Mouse (Mus musculus) thymus, postnatal 0 days (tissue): ENCODE measurements around the gene Atp8a2. TPM values are rescaled to one million over a fixed set of nuclear protein-coding genes. Genes with fewer than 3 reads are reported as not detected.
"Not testable (repeated sequence)": the region's sequence is repeated elsewhere in the genome, so short reads cannot be mapped to it uniquely, and the experiment has no call there.

ENCODE experiments used
- DNase-seq: peaks from one replicate; pipeline ENCODE4 v3.0.0-alpha.2; 2015; ENCODE audit warnings: low spot score
- polyA plus RNA-seq: library from polyadenylated mRNA; unstranded; fragments of >200 nt; fragmentation: Nextera tagmentation; extraction: Ambion mirVana; gene quantifications from 2 replicates; pipeline ENCODE4 v1.2.1, GENCODE M21; 2015

The Atp8a2 gene
- polyA plus RNA-seq, 1 experiment from 2014 or later = 1.4 TPM

- DNase-seq = not testable (repeated sequence)
Observed at GRCm38 (mm10) chr14:59929190-59929589, 267.8 kb downstream of the Atp8a2 start.

- no peak for DNase-seq
Observed at GRCm38 (mm10) chr14:59928781-59929180, 268.2 kb downstream of the Atp8a2 start.

DNA sequence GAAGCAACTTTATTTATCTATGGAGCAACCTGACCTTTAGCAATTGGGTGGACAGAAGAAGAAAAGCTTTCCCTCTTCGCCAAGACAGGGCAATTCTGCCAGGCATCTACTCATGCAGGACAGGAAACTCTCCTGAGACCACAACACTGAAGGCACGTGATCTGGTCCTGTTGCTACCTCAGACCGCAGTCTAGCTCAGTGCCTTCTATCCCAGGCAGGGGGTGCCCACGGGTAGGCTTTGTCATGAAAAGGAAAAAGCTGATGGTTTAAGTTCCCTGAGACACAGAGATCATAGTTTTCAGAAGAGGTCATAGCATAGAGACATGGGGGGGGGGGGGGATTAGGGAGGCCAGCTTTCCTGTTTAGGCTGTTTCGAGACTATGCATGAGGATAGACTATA is 269.2 kb downstream of the Atp8a2 start:
- DNase-seq = no peak

- DNase-seq = no peak
Observed at GRCm38 (mm10) chr14:59919865-59920264, 277.1 kb downstream of the Atp8a2 start.

DNA sequence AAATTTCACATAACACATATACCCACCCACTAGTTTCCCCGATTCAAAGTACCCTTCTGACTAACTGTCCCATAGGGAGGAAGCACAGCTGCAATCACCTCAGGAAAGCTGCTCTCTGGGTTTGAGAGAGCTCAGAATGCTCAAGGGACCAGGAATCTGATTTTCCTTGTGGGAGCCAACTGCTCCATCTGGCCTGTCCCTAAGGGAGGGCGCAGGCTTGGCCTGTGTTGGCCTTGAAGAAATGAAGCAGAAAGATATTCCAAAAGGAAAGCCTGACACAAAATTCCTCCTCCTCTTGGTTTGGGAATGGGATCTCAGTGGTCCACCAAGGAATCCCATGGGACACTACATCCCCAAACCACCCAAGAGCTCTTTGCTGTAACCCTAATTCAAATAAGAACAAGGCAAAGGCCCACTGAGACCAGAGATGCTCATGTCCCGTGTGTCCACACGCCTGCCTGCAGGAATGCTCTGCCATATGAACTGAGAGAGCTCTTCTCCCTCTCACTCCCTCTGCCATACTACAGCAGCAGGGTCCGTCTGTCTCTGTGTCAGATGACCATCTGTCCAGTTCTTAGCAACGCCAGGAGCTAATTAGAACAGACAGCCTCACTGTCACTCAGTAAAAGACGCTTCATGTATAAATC is 293.4 kb downstream of the Atp8a2 start:
- no peak for DNase-seq

GRCm38 (mm10) chr14:59893971-59894370 is 303.0 kb downstream of the Atp8a2 start:
- no peak for DNase-seq

DNA sequence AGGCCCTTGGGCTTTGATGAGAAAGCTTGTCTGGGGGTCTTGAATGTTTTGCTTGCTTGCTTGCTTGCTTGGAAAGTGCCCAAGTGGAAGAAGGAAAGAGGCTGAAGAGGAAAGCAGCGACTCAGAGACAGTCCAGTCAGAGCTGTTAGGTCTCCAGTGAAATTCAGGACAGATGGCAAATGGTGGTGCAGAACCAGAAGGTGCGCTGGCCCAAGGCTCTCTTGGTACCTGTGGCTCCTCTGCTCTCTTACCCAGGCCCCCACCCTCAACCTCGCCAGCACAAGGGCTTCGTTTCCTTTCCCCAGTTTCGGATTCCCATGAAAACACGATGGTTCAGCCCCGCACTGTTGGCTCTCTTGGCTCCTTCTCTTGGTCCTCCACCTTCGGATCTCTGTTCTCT is 304.9 kb downstream of the Atp8a2 start:
- no peak for DNase-seq

GRCm38 (mm10) chr14:59891491-59891890 is 305.5 kb downstream of the Atp8a2 start:
- no peak for DNase-seq

DNA sequence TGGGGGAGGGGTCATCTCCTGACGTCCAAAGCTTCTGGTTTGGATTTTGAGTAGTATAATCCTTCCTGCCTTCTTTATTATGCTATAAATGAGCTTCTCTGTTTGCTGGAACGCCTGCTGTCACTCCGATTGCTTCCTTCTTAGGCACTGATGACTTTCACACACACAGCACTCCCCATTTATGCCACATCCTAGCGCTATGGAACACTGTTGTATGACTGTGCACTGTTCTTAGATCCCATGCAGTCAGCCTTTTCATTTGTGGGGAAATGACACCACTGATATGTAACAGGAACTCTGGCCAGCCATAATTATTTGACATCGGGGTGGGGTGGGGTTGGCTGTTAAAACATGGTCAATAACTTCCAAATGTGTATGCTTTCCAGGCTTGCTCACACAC is 306.2 kb downstream of the Atp8a2 start:
- DNase-seq = no peak

DNA sequence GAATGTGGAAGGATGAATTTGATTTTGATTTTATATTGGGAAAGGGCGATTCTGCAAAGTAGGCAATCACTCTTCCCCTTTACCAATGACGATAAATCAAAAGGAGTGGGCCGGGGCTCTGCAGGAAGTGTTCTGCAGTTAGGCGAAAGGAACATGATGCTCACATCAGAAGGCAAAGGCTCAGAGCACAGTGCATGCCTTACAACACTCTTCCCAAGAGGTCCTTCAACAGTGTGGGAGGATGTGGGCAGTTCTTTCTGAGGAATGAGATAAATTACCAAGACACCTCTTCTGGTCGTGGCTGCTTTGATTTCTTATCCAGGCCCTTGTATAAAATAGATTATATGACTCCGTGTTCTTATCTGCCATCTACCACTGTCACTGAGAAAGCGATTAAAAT is 306.9 kb downstream of the Atp8a2 start:
- DNase-seq = no peak

GRCm38 (mm10) chr14:59888446-59888845 is 308.5 kb downstream of the Atp8a2 start:
- no peak for DNase-seq

DNA sequence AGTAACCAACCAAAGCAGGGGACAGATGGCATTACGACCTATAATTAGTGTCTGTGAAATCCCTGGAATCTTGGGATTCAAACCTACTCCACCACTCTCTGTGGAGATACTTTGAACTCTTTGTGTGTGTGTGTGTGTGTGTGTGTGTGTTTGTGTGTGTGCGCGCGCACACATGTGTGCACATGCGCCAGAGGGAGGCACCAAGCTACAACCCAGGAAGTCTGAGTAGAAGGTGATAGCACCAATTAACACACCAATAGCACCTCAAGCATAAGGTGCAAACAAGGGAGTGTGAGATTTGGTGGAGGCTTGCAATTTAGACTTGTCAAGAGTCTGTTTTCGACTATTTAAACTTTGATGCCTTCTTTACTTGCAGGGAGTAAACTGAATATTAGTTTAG is 308.9 kb downstream of the Atp8a2 start:
- DNase-seq = no peak

DNA sequence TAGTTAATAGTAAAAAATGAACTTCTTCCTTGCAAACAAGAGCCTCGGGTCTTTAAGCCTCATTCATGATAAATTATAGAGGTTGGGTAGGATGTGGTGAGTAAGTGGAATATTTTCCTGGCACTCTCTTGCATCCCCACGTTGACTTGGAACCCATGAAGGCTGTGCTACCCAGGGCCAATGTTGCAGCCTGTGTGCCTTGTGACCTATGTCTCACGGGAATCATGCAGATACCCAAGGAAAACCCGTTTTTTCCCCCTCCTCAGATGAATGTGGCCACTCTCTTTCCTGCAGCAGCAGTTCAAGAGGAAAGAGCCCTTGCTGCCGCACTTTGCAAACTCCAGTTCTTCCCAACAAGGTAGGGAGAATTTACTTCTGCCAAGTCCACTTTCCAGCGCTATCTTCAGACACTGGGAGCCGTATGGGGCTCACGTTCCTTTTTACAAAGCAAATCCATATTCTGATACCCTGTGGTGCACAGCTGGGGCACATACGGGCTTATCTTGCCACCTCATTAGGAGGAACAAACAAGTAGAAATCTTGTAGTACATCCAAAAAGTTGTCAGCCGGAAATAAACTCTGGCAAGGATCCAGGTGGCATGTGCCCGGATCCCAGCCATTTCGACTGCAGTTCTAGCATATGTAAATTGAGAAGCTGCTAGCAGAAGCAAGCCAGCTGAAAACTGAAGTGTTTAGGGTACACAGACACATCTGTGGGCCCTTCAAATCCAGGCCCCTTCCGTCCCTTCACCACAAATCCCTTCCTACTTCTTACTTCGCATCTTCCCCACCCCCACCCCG is 309.7 kb downstream of the Atp8a2 start:
- peak; percentile 5 for DNase-seq

- DNase-seq = no peak
Observed at GRCm38 (mm10) chr14:59883517-59884069, 313.4 kb downstream of the Atp8a2 start.

DNA sequence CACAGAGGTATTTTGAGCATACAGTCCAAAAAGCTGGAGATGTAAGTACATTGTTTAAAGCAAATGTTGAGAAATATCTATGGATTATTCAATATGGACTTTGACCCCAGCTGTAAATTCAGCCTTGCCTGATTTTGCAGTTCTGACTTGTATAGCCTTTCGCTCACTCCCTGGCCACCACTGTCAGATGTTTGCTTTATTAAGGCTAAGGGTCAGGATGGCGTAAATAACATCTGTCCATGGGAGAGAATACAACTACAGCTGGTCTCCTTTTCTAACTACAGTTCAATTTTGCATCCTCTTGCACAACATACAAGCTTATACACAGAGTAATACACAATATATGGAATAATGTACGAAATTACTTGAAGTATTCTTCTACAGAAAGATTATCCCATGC is 316.1 kb downstream of the Atp8a2 start:
- no peak for DNase-seq

- no peak for DNase-seq
Observed at GRCm38 (mm10) chr14:59878248-59878647, 318.7 kb downstream of the Atp8a2 start.

DNA sequence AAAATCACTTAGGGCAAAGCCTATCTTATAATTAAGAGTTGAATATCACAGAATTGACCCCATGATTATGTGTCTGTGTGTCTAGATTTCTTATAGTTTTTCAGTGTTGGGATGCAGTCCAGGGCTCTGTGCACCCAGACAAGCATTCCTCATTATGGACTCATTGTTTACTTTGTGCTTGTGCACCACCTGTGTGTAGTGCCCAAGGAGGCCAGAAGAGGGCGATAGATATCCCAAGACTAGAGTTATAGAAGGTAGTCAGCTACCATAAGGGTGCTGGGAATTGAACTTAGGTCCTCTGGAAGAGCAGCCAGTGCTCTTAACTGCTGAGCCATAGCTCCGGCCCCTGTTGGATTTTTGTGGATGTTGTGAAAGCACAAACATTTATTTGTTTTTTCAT is 320.5 kb downstream of the Atp8a2 start:
- no peak for DNase-seq

- no peak for DNase-seq
Observed at GRCm38 (mm10) chr14:59868369-59868768, 328.6 kb downstream of the Atp8a2 start.

DNA sequence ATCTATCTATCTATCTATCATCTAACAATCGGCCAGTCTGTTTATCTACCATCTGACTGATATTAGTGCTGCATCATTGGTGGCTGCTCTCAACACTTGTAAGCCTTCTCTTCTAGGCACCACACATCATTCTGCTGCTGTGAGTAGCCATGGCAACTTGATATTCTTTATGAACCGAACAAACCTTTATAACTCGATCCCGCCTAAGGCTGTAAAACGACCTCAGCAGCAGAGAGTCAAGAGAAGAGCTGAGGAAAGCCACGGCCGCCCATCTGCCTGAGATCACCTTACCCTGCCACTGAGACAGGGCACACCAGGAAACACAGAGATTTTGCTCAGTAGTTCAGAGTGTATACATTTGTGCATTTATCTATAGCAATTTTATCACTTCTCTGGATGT is 329.2 kb downstream of the Atp8a2 start:
- DNase-seq = no peak

GRCm38 (mm10) chr14:59866001-59866400 is 331.0 kb downstream of the Atp8a2 start:
- no peak for DNase-seq

DNA sequence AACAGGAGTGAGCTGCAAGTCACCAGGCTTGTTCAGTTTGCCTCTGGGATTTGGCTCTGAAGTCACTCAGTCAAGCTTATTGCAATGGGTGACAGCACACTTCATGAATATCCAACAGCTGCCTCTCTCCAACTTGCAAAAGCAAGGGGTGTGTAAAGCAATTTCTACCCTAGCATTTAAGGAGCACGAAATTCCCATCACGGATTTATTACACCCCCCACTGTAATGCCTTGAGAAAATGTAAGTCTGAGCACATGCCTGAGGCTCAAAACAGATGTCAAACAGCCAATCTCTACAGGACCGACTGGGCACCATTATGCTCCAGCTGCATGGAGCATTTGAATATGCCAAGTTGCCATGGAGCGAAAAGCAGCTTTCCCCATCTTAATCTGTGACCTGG is 334.6 kb downstream of the Atp8a2 start:
- DNase-seq = no peak

GRCm38 (mm10) chr14:59859830-59860229 is 337.1 kb downstream of the Atp8a2 start:
- no peak for DNase-seq
